Mouse (Mus musculus): ENCODE results near the gene Olfr1426.

GRCm38 (mm10) chr19:12103234-12103633 is 11.4 kb upstream of the Olfr1426 start, which contains the start of gene Olfr1427:
- TF ChIP-seq CTCF (IDR thresholded peaks at IDR 0.05) (no peak), POLR2A (IDR thresholded peaks at IDR 0.05; ENCODE audit: insufficient read depth, low read depth, low read length) (no peak), EP300 (IDR thresholded peaks at IDR 0.05; ENCODE audit: insufficient read depth, low read depth, low read length) (no peak)
